Mouse (Mus musculus) stomach, postnatal 0 days (tissue): ENCODE results near the gene Tmem270. TPM values are rescaled to one million over a fixed set of nuclear protein-coding genes. Genes with fewer than 3 reads are reported as not detected.

Experiments used
- ATAC-seq: fragments of 200-750 bp; cut with Nextera tagmentation; 2 replicates; pipeline ENCODE4 v1.8.0; 2017; ENCODE audit not compliant: low FRiP score, low TSS enrichment
- DNase-seq: peaks from one replicate; pipeline ENCODE4 v3.0.0-alpha.2; 2016; ENCODE audit warnings: low spot score
- H3K27ac ChIP-seq: fragments of 300-500 bp; sonication (generic); replicated peaks from 2 replicates; pipeline ENCODE4 v1.5.1; 2014; ENCODE audit warnings: mild to moderate bottlenecking, control low read depth
- H3K27me3 ChIP-seq: fragments of 300-500 bp; sonication (generic); 2 replicates; pipeline ENCODE4 v1.6.1; 2014; ENCODE audit warnings: low read length; ENCODE audit not compliant: control insufficient read depth, insufficient read depth
- H3K36me3 ChIP-seq: fragments of 300-500 bp; sonication (generic); 2 replicates; pipeline ENCODE4 v1.6.1; 2014; ENCODE audit warnings: low read length, mixed read lengths; ENCODE audit not compliant: control insufficient read depth, insufficient read depth
- H3K4me1 ChIP-seq: fragments of 300-500 bp; sonication (generic); replicated peaks from 2 replicates; pipeline ENCODE4 v1.6.1; 2014; ENCODE audit warnings: antibody characterized with exemption; ENCODE audit not compliant: control insufficient read depth, insufficient read depth
- H3K4me2 ChIP-seq: fragments of 300-500 bp; sonication (generic); replicated peaks from 2 replicates; pipeline ENCODE4 v1.6.1; 2014; ENCODE audit warnings: low read depth, mild to moderate bottlenecking, control low read depth, moderate library complexity
- H3K4me3 ChIP-seq: fragments of 300-500 bp; sonication (generic); 2 replicates; pipeline ENCODE4 v1.5.1; 2014; ENCODE audit warnings: low read depth, low read length, control low read depth
- H3K9ac ChIP-seq: fragments of 300-500 bp; sonication (generic); 2 replicates; pipeline ENCODE4 v1.6.1; 2014; ENCODE audit warnings: mild to moderate bottlenecking, low read length, control low read depth, mixed read lengths
- H3K9me3 ChIP-seq: fragments of 300-500 bp; sonication (generic); 2 replicates; pipeline ENCODE4 v1.6.1; 2016; ENCODE audit warnings: low read length; ENCODE audit not compliant: control insufficient read depth
- CTCF ChIP-seq: IDR thresholded peaks from 2 replicates; pipeline ENCODE4 v1.5.1; 2016; ENCODE audit warnings: antibody characterized with exemption, low read depth, mild to moderate bottlenecking, moderate library complexity
- EP300 ChIP-seq: optimal IDR thresholded peaks from 2 replicates; pipeline ENCODE3; 2016; ENCODE audit warnings: antibody characterized with exemption
- WGBS: fragments of 180-500 bp; shearing (Covaris S2); extraction: QIAGEN DNeasy Blood & Tissue Kit; methylation state at CpG from one replicate; pipeline ENCODE4 v1.1.7; 2014; 5-methylcytosine and 5-hydroxymethylcytosine counted together
- polyA plus RNA-seq: library from polyadenylated mRNA; unstranded; fragments of >200 nt; fragmentation: Nextera tagmentation; extraction: Ambion mirVana; gene quantifications from 2 replicates; pipeline ENCODE4 v1.2.1, GENCODE M21; 2015

The Tmem270 gene
- polyA plus RNA-seq, 1 experiment from 2014 or later = not detected

GRCm38 (mm10) chr5:134873956-134874879 is 32.3 kb downstream of the Tmem270 start:
- Histone ChIP-seq H3K9ac (no peak overlapping the region), H3K36me3 (no peaks in the 10 kb centered on the region), H3K4me2 (no peak overlapping the region), H3K4me3 (no peak overlapping the region), H3K27ac (peak overlapping the region; percentile 30; the same call in 1 of the 2 replicates), H3K9me3 (no peaks in the 10 kb centered on the region), H3K27me3 (no peaks in the 10 kb centered on the region), H3K4me1 (no peaks in the 10 kb centered on the region)
- 41% methylated on average over 21 of the region's 21 CpGs for WGBS
- ATAC-seq = peak; percentile 59
- TF ChIP-seq CTCF = no peak
- no peak for TF ChIP-seq EP300
- DNase-seq = peak; percentile 39

DNA sequence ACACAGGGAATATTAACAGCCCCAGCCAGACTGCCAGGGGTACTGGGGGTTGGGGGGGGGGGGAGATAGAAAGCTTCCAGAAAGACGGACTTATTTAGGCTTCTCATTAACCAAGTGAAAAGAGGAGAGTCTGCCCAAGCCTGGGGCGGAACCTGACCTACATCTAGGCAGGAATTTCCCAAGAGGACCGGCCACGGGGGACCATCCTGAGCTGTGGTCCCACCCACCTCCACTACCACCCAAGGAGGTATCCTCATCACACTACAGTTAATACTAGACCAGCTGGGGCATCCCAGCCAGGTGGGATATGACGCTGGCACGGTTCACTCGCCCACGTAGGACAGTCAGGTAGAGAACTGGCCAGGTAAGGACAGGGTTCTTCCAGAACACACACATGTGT is 33.5 kb downstream of the Tmem270 start:
- DNase-seq = no peak
- Histone ChIP-seq H3K27me3 (no peaks in the 10 kb centered on the region), H3K36me3 (no peaks in the 10 kb centered on the region), H3K4me1 (no peaks in the 10 kb centered on the region), H3K9me3 (no peaks in the 10 kb centered on the region), H3K27ac (no peak overlapping the region), H3K9ac (no peak overlapping the region), H3K4me3 (no peak overlapping the region), H3K4me2 (no peak overlapping the region)
- WGBS = 69% methylated on average over 8 of the region's 8 CpGs
- no peak for ATAC-seq
- TF ChIP-seq EP300 (no peak), CTCF (no peak)

- H3K4me3 ChIP-seq = no peak overlapping the region
- H3K27ac ChIP-seq = no peak overlapping the region
- ATAC-seq = peak; percentile 66; the same call in 1 of the 2 replicates
- H3K9me3 ChIP-seq = no peaks in the 10 kb centered on the region
- H3K4me1 ChIP-seq = no peaks in the 10 kb centered on the region
- TF ChIP-seq CTCF (peak; percentile 34), EP300 (no peak)
- H3K4me2 ChIP-seq = no peak overlapping the region
- no peak for DNase-seq
- no peaks in the 10 kb centered on the region for H3K36me3 ChIP-seq
- H3K9ac ChIP-seq = no peak overlapping the region
- H3K27me3 ChIP-seq = no peaks in the 10 kb centered on the region
- 56% methylated on average over 5 of the region's 5 CpGs for WGBS
These were observed 33.9 kb downstream of the Tmem270 start for GRCm38 (mm10) chr5:134872597-134872996.

- H3K9ac ChIP-seq = no peak overlapping the region
- no peaks in the 10 kb centered on the region for H3K36me3 ChIP-seq
- H3K27me3 ChIP-seq = no peaks in the 10 kb centered on the region
- no peak overlapping the region for H3K4me2 ChIP-seq
- no peak overlapping the region for H3K27ac ChIP-seq
- H3K4me3 ChIP-seq = no peak overlapping the region
- ATAC-seq = no peak
- 54% methylated on average over 5 of the region's 5 CpGs for WGBS
- TF ChIP-seq EP300 (no peak), CTCF (no peak)
- no peak for DNase-seq
- no peaks in the 10 kb centered on the region for H3K9me3 ChIP-seq
- no peaks in the 10 kb centered on the region; the same call in 1 of the 2 replicates for H3K4me1 ChIP-seq
These were observed 38.0 kb downstream of the Tmem270 start for GRCm38 (mm10) chr5:134868506-134868905.

DNA sequence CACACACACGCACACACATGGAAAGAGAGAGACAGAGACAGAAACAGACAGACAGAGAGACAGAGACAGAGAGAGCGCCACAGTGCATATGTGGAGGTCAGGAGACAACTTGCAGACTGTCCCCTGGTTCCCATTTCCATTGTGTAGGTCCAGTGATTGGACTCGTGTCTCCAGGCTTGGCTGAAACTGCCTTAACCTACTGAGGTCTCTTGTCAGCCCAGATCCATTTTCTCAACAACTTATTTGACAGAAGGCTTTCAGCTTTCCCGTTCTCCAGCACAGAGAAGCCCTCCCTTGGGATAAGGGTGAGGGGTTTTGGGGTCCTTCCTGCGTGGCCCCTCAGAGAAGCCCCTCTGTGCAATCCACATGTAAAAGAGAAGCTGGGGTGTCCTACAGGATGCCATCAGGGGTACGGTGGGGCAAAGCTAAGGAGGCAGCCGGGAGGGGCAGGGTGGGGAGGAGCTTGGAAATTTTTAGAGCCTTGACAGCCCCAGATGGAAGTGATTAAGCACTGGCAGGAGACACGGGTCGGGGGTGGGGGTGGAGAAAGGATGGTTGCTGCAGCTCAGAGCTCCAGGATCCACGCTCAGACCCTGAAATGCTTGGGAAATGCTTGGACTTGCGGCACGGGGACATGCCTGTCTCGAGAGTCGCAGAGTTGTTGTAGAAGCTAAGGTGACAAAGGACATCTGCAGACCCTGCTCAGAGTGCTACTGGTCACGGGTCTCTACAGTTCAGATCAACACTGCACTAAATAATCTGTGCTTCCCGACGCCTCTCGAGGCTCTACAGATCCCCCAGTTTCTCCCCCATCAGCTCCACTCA is 39.0 kb downstream of the Tmem270 start:
- Histone ChIP-seq H3K27ac (peak overlapping the region; percentile 53), H3K4me3 (no peak overlapping the region), H3K27me3 (no peaks in the 10 kb centered on the region), H3K4me1 (no peaks in the 10 kb centered on the region; the same call in 1 of the 2 replicates), H3K4me2 (no peak overlapping the region; the same call in 1 of the 2 replicates), H3K9ac (0 out of 2 replicates have a peak overlapping the region, but pooled peaks have one; percentile 27), H3K9me3 (no peaks in the 10 kb centered on the region), H3K36me3 (no peaks in the 10 kb centered on the region)
- WGBS = 35% methylated on average over 18 of the region's 18 CpGs
- DNase-seq = no peak
- no peak for ATAC-seq
- TF ChIP-seq CTCF (no peak), EP300 (no peak)
